Mouse (Mus musculus): ENCODE measurements at regions not wholly inside any gene's neighbourhood (a gene's known extent, or its start where the extent isn't known, plus 50 kb on each side); places are given as distances from the start of the nearest gene placed in this dataset.

- peak; percentile 29 to 76 for DNase-seq (ENCODE audit: low spot score in 2 of 2)
Measured at GRCm38 (mm10) chr2:123023918-123024317, 258.9 kb downstream of the Sqor start.

DNA sequence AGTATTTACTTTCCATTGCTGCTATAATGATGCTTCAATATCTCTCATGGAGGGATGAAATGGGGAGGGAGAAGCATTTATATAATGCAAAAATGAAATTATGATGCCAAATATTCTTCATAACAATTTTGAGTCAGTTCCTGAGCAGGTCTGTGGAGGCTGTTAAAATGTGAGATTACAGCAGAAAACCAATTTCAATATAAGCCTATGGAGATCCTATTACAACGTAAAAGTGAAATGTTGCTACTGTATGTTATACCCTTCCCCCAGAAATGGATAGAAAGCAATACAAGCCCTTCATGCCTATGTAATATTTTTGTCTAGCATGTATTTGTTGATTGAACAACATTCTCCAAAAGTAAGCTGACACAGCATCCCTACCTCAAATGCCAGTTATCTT lies 259.3 kb downstream of the Sqor start:
- DNase-seq (ENCODE audit: low spot score in 2 of 2), result no peak

GRCm38 (mm10) chr2:123024976-123025585 lies 260.0 kb downstream of the Sqor start:
- peak; percentile 27 to 78 for DNase-seq (ENCODE audit: low spot score in 2 of 2)

GRCm38 (mm10) chr2:123047321-123047720 lies 282.3 kb downstream of the Sqor start:
- DNase-seq (ENCODE audit: low spot score in 2 of 2), result peak in 1 of 2 experiments; percentile 56

DNA sequence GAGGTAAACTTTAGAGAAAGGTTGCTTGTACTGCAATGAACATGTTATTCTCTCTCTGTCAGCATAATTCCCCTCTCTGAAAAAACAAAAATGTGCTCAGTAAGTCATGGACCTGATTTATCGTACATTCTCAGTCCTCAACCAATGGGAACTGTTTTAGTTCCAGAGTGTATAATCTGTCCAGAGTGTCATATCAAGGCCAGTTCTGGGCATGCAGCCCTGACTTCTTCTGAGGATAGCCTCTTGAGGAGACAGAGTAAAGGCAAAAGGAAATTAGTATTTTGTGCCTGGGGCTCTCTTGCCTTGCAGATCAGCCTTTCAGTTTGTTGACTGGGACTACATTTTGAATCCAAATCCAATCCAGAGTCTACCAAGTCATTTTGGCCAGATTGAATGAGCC lies 299.6 kb downstream of the Sqor start:
- no peak for DNase-seq (ENCODE audit: low spot score in 2 of 2)

- DNase-seq (ENCODE audit: low spot score in 2 of 2), result no peak
Measured at GRCm38 (mm10) chr2:123068809-123069208, 303.8 kb downstream of the Sqor start.

GRCm38 (mm10) chr2:123072653-123073052 lies 307.6 kb downstream of the Sqor start:
- DNase-seq (ENCODE audit: low spot score in 2 of 2), result no peak

GRCm38 (mm10) chr2:123073476-123074085 lies 308.5 kb downstream of the Sqor start:
- DNase-seq (ENCODE audit: low spot score in 2 of 2), result no peak

DNA sequence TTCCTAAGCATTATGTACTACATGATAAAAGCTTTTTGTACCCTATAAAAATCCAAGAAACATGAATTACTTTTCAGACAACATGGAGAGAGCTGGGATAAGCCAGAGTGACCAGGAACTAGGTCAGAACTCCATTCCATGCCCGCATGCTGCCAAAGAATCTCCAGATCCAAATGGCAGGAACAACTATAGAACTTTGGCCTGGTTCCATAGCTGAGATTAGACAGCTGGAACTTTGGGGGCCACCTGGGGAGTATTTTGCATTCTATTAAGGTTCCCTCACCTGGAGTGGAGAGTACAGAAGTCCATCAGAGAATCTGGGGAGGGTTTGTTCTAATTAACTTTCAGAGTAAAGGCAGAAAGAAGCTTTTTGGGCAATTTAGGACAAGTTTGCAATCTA lies 327.7 kb downstream of the Sqor start:
- DNase-seq (ENCODE audit: low spot score in 2 of 2), result no peak

DNA sequence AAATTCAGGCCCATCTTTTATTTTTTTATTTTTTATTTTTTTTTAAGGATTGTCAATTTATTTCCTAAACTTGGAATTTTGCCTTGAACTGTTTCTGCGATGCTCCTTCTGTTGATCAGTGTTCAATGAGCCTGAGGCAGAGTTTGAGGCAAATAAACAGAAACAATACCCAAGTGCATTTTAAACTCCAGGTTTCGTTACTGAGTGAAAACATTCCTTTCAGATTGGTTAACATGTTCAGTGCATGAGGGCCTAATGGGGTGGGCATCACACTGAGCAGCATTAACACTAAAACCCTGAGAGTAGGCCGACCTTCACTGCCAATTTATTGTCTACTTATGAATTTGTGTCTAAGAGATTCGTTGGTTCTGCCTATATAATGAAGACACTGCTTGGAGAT lies 338.5 kb downstream of the Sqor start:
- DNase-seq (ENCODE audit: low spot score in 2 of 2), result no peak

- no peak for DNase-seq (ENCODE audit: low spot score in 2 of 2)
Measured at GRCm38 (mm10) chr2:123131496-123131895, 366.5 kb downstream of the Sqor start.

GRCm38 (mm10) chr2:123153170-123153569 lies 388.1 kb downstream of the Sqor start:
- peak in 1 of 2 experiments; percentile 10 for DNase-seq (ENCODE audit: low spot score in 2 of 2)

GRCm38 (mm10) chr2:123165384-123165783 lies 400.3 kb downstream of the Sqor start:
- DNase-seq (ENCODE audit: low spot score in 2 of 2), result no peak

DNA sequence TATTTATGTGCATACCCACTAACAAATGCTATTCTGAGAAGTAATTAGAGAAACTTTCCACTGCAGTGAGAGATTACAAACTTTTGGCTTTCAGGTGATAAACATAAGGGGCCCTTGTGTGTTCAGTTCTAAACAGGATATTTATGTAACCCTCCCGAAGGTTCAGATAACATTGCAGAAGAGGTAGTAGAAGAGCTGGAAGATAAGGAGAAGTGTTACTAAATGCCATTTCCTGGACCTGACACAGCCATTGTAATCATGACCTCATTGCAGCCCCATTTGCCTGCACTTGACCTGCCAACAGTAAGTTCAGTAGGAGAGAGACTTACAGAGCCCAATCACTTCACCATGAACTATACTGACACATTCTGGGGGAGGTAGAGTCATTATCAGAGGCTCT lies 405.6 kb downstream of the Sqor start:
- no peak for DNase-seq (ENCODE audit: low spot score in 2 of 2)

DNA sequence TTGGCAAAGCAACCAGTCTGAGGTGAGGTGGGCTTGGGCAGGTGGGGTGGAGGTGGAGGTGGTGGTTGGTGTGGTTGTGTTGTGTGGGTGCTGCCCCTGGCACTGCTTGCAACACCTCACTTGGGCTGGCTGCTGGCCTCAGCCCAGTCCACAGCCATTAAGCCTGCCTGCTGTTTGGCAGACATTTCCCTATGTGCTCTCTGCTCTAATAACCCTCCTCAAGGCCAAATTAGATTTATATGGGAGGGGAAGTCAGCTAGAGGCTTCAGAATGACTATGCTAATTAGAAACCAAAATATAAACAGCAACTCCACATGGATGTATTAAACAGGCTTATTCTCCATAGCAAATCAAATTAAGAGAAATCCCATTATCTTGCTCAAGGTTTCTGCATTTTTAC lies 417.2 kb downstream of the Sqor start:
- DNase-seq (ENCODE audit: low spot score in 2 of 2), result no peak

GRCm38 (mm10) chr2:123190795-123191582 lies 426.0 kb downstream of the Sqor start:
- DNase-seq (ENCODE audit: low spot score in 2 of 2), result no peak

DNA sequence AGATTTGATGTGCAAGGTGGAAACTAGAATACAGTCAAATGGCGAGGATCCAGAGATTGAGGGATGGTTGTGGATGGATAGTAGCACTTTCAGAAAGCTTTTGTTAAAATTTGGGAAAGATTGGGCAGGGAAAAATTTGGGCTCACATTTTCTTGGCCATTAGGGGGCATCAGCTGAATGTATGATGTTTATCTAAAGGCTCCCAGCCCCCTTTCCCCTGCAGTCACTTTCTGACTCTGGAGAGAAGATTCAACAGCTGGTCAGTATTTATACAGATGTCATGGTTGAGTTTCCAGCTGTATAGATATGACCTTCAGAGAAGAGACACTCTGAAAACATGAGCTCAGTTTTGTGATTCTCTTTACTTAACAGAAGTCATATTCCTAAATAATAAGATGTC lies 429.5 kb downstream of the Sqor start:
- DNase-seq (ENCODE audit: low spot score in 2 of 2), result peak; percentile 21 to 42
